In genomic region chr14:109434205-109434604, GRCm38 (mm10) we compare ENCODE assay signal across 14 mouse cellular contexts.
"Had no signal": no experiment of that assay in that cellular context is flagged by ENCODE, and none has a peak within 500 bp of the region (broad histone marks: within the 10 kb centered on the region; RNA-seq: fewer than 3 reads in every experiment).

No protein-coding gene starts in this region.

- DNase-seq: gastrocnemius, postnatal 14 days; gastrocnemius, postnatal 36 days; heart, adult 11 months; heart, adult 2 months; heart, postnatal 14 days; heart, postnatal 36 days; kidney, adult 11 months; kidney, adult 2 months; kidney, adult 9 months; kidney, postnatal 14 days; kidney, postnatal 36 days; layer of hippocampus, adult 9-11 months; layer of hippocampus, postnatal 36 days; left cerebral cortex, postnatal 4 days had no signal
